Mouse (Mus musculus): ENCODE results near the gene Nrsn2.

DNA sequence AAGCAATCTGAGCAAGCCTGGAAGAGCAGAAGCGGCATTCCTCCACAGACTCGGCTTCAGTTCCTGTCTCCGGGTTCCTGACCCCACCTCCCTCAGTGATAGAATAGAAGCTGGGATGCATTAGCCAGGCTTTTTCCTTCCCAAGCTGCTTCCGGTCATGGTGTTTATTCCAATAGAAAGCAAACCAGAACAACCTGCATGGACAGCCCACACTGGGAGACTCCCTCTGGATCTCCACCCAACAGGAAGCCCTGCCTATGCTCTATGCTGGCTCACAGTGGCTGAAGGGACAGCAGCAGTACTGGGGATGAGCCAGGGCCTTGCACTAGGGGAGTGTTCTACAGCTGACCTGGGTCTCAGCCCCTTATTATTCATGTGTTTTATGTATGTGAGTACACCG is 48.5 kb downstream of the Nrsn2 start:
- no peak for TF ChIP-seq CTCF (IDR thresholded peaks at IDR 0.05; ENCODE audit: low read depth, low read length)
- TF ChIP-seq POLR2A (IDR thresholded peaks at IDR 0.05; ENCODE audit: extremely low read depth, insufficient read depth, low read length), result no peak

Measured in liver, adult 2 months (tissue).